Mouse (Mus musculus): Measurements from ENCODE around the gene Pnlip.

Pnlip gene

GRCm38 (mm10) chr19:58652198-58652597, at the start of gene Pnlip:
TSS of gene Pnlip (plus strand) at chr19:58652498.
- no peak for DNase-seq (ENCODE audit: low spot score in 2 of 2)

DNA sequence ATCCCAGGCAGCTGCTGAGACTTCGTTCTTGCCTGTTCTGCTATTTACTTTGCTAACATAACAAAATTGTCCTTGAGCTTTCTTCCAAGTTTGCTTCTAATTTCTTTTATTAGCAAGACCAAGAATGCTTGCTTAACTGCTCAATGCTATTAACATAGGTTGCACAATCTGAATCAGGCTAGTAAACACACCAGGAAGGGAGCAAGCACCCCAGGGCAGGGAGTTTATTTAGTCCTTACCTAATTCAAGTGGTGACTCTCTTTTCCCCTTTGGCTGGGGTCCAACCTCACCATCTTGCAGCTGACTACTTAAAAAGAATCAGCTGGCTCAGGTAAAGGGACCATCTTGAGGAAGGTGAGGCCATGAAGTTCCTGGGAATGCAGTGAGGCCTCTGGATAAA, 42.6 kb upstream of the Pnlip start:
- no peak for DNase-seq (ENCODE audit: low spot score in 2 of 2)

GRCm38 (mm10) chr19:58612745-58613144, 39.6 kb upstream of the Pnlip start:
- DNase-seq (ENCODE audit: low spot score in 2 of 2): no peak

- no peak for DNase-seq (ENCODE audit: low spot score in 2 of 2)
These were observed 35.7 kb upstream of the Pnlip start for GRCm38 (mm10) chr19:58616606-58617005.

DNA sequence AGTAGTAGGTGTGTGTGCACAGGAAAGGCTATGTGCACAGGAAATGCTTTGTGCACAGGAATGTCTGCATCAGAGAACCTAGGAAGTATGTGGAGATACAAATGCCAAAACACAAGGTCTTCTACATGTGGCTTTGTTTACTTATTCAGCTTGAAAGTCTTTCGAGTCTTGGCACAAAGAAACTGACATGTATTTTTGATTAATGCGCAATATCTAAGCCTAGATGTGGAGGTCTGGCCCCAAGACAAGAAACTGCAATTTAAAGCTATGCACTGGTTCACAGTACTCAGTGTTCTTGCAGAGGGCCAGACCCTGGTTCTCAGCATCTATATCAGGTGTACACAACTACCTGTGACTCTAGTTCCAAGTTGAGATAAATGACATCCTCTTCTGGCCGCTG, 31.6 kb upstream of the Pnlip start:
- DNase-seq (ENCODE audit: low spot score in 2 of 2): no peak

DNA sequence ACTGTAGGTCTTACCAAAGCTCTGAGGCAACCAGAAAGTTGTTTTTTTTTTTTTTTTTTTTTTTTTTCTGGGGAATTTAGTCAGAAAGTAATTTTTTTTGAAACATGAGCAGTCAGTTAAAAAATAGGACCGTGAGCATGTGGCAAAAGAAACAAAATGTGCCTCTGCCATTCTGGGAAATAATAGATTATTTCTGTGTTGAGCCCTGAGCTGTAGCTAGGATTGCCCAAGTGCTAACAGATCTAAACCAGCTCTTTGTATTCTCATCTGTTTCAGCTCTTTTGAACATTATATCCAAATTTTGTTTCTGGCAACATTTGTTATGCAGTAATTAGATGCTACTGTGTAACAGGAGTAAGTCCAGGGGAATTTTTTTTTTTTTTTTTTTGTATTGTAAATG, 30.7 kb upstream of the Pnlip start:
- DNase-seq (ENCODE audit: low spot score in 2 of 2): no peak

DNA sequence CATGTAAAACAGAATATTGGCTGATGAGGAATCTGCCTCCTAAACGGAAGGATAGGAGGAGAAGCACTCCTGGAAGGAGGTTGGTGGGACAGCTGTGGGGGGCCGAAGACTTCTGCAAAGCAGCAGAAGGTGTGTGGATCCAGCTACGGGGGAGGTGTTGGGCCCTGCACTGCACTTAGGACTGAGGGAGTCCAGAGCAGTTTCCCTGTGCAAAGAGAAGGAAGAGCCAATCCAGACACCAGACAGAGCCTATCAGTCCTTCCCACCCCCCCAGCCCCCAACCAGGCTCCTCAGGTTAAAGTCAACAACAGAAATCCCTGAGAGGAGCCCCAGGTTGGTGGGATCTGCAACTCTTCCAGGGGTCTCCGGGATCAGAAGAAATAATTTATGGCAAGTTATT, 27.5 kb upstream of the Pnlip start:
- no peak for DNase-seq (ENCODE audit: low spot score in 2 of 2)

DNA sequence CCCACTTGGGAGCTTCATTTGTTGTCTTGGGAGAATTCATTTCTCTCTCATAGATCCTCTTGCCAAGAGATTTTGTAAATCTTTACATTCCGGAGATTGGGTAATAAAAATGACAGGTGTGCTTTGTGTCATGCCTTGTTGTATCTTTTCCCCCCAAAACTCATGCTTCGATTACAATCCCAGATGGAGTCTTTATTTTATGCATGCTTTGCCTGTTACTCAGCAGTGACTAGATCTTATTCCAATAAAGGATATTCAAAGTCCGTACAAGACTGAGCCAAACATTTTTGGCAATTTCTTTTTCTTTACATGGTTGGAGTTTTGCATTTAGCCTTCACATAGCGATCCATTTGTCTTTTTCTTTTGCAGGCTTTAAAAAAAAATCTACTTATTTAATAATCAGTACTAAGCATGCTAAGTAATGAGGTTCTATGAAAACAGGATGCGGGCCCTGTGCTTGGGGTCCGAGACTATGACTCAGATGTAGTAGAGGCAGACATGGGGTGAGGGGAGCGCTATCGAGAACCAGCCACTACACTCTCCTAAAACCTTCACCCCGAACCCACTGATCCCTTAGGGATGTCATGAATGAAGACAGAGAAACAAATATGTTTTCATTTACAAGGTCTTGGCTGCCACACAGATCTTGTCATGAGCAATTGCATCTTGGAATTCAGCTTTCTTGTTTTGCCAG, 26.9 kb upstream of the Pnlip start:
- no peak for DNase-seq (ENCODE audit: low spot score in 2 of 2)

- no peak for DNase-seq (ENCODE audit: low spot score in 2 of 2)
These were observed 24.6 kb upstream of the Pnlip start for GRCm38 (mm10) chr19:58627406-58628337.

DNA sequence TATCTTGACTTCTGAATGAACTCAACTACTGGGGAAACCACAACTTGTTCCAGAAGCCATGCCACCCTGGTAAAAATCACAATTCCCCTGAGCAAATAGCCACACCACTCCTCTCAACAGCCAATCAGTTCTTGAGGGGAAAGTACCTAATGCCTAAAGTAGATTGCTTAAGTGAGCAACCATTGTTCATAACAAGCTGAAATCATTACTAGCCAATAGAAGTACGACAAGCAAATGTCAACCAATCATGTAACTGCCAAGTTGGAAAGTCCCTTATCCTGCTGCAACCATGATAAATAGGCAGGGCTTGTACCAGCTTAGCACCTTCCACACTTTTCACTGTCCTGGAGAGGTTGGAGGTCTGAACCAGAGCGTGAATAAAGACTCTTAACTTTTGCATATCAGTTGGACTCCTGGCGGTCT, 22.9 kb upstream of the Pnlip start:
- DNase-seq (ENCODE audit: low spot score in 2 of 2): no peak

GRCm38 (mm10) chr19:58650036-58650435, 2.3 kb upstream of the Pnlip start:
- no peak for DNase-seq (ENCODE audit: low spot score in 2 of 2)

DNA sequence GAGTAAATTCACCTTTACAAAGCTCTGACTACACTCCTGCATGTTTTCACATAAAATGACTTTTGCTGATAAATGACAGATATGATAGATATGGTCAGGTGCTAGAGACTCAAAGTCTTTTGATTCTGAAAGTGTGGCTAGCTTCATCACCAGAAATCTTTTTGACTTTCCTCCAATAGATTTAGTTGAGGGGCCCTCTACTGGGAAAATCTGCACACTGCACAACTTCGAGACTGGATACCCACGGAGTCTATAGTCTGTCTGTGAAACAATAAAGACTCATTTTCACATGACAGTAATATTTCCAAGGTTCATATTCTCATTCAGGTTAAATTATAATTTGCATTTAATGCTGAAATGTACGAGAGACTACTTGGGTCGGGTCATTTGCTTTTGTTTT, 9.8 kb downstream of the Pnlip start:
- DNase-seq (ENCODE audit: low spot score in 2 of 2): peak in 1 of 2 experiments; percentile 11

GRCm38 (mm10) chr19:58663317-58663716, 11.0 kb downstream of the Pnlip start:
- no peak for DNase-seq (ENCODE audit: low spot score in 2 of 2)

GRCm38 (mm10) chr19:58664901-58665300, 12.6 kb downstream of the Pnlip start:
- no peak for DNase-seq (ENCODE audit: low spot score in 2 of 2)

DNA sequence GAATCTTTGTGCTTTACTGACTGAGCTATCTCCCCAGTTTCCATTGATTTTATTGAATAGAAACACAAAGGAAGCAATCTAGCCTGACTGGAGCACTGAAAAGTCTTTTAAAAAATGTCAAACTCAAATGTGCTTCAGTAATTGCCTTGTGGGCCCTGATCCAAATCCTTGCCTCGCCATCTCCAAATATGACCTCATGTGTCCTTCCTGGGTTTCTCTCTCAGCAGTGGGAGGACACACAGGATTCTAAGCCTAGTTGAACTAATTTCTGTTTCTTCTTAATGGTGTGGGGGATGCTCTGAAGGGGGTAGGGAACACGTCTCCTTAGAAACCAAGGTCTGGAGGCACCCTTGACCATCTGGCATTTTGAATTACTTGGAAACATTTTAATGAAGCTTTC, 22.3 kb downstream of the Pnlip start:
- DNase-seq (ENCODE audit: low spot score in 2 of 2): no peak

DNA sequence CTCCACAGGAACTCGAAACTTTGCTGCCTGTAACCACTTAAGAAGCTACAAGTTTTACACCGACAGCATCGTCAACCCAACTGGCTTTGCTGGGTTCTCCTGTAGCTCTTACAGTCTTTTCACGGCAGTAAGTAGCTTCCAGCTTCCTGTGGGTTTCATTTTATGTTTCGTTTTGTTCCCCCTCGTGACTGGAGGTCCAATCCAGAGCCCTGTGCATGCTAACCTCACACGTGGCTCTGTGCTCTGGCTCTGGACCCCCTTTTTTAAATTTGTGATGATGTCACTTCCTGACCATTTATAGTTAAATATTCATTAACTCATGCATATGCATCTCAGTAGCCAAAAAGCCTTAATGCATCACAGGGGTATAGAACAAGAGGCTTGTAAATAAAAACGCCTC, 24.8 kb downstream of the Pnlip start:
- DNase-seq (ENCODE audit: low spot score in 2 of 2): no peak

DNA sequence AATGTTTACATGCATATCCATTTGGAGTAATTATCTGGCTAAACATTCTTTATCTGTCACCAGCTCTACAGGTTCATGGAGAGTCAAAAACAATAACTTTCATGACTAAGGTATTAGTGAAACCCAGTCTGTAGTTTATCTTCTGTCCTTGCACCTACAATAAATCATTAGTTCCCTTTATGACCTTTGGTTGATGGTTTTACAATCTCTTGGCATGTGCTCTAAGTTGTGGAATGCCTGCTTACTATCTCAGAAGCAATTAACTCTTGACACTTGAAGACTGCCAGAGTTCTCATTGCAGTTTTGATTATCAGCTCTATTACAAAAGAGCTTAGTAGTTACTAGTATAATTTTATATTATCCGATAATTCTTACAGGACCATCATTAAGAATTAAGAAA, 36.6 kb downstream of the Pnlip start:
- no peak for DNase-seq (ENCODE audit: low spot score in 2 of 2)

GRCm38 (mm10) chr19:58695314-58695713, 43.0 kb downstream of the Pnlip start:
- no peak for DNase-seq (ENCODE audit: low spot score in 2 of 2)

- no peak for DNase-seq (ENCODE audit: low spot score in 2 of 2)
These were observed 43.9 kb downstream of the Pnlip start for GRCm38 (mm10) chr19:58696235-58696634.

DNA sequence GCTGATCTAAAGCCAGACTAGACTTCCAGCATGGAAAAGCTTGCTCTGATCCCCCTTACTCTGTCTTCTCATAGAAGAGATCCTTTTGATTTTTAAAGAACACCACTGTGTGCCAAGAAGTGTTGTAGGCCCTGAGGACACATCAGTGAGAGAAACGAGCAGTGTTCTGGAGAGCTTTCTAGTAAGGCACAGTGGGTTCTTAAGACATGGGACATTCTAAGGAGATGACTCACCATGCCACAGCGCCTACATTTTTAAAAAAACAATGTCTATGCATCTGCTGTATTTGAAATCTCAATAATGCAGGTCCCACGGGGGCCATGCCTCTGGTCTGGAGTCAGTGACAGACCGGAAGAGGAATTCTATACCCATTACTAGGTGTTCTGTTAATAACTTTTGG, 52.3 kb downstream of the Pnlip start:
- no peak for DNase-seq (ENCODE audit: low spot score in 2 of 2)

GRCm38 (mm10) chr19:58708611-58709010, 56.3 kb downstream of the Pnlip start:
- no peak for DNase-seq (ENCODE audit: low spot score in 2 of 2)

DNA sequence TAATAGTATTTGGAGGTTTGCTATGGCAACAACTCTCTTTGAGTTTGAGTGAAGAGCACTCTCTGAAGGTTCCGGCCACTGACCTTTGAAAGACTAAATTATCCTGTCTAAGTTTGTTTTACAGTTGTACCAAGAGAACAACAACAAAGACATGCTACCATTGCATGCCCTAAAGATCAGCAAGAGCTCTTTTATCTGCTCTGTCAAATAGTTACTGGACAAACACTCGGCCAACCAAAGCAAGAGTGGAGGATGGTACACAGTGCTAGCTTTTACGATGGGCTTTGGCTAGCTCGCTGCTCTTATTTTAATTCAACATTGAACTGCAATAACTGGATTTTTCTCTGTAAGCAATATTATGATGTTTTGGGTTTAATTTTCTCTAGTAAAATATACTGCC, 65.6 kb downstream of the Pnlip start:
- no peak for DNase-seq (ENCODE audit: low spot score in 2 of 2)

DNA sequence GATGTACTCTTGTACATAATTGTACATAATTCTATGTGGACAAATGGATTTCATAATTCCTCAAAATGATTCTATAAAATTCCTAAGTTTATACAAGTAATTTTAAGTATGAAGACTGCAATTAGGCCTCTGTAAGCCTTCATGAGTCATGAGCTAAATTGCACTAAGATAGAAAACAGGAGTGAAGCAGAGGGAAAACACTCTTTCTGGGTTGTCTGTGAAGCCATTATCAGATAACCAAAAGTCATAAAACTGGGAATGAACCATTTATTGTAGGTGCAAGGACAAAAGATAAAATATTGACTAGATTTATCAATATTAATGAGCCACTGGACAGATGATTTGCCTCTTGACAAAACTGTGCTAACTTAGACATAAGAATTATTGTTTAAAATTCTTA, 68.1 kb downstream of the Pnlip start:
- DNase-seq (ENCODE audit: low spot score in 2 of 2): no peak
